Mouse (Mus musculus) midbrain, postnatal 0 days (tissue): ENCODE measurements at regions not wholly inside any gene's neighbourhood (a gene's known extent, or its start where the extent isn't known, plus 50 kb on each side); places are given as distances from the start of the nearest gene placed in this dataset.
"Not testable (repeated sequence)": the region's sequence is repeated elsewhere in the genome, so short reads cannot be mapped to it uniquely, and the experiment has no call there.

ENCODE experiments used
- ATAC-seq: fragments of 200-750 bp; cut with Nextera tagmentation; 2 replicates; pipeline ENCODE4 v1.8.0; 2017; ENCODE audit warnings: moderate number of reproducible peaks, mild to moderate bottlenecking, moderate TSS enrichment, moderate library complexity; ENCODE audit not compliant: low FRiP score
- DNase-seq: peaks from one replicate; pipeline ENCODE4 v3.0.0-alpha.2; 2015; ENCODE audit warnings: low spot score
- H3K27ac ChIP-seq: fragments of 300-500 bp; sonication (generic); 2 replicates; pipeline ENCODE4 v1.5.1; 2014; ENCODE audit warnings: low read depth, mild to moderate bottlenecking, low read length, mixed read lengths
- H3K27me3 ChIP-seq: fragments of 300-500 bp; sonication (generic); 2 replicates; pipeline ENCODE4 v1.6.1; 2014; ENCODE audit warnings: low read length, control low read depth, mixed read lengths; ENCODE audit not compliant: insufficient read depth
- H3K36me3 ChIP-seq: fragments of 300-500 bp; sonication (generic); 2 replicates; pipeline ENCODE4 v1.6.1; 2014; ENCODE audit warnings: low read length, control low read depth, mixed read lengths; ENCODE audit not compliant: insufficient read depth
- H3K4me1 ChIP-seq: fragments of 300-500 bp; sonication (generic); 2 replicates; pipeline ENCODE4 v1.6.1; 2014; ENCODE audit warnings: mild to moderate bottlenecking, control low read depth, antibody characterized with exemption, low read length, mixed read lengths; ENCODE audit not compliant: insufficient read depth
- H3K4me2 ChIP-seq: fragments of 300-500 bp; sonication (generic); 2 replicates; pipeline ENCODE4 v1.6.1; 2014; ENCODE audit warnings: low read depth, mild to moderate bottlenecking, low read length, mixed read lengths; ENCODE audit not compliant: poor library complexity, severe bottlenecking
- H3K4me3 ChIP-seq: fragments of 300-500 bp; sonication (generic); 2 replicates; pipeline ENCODE4 v1.5.1; 2014; ENCODE audit warnings: low read depth, mild to moderate bottlenecking, low read length, moderate library complexity
- H3K9ac ChIP-seq: fragments of 300-500 bp; sonication (generic); replicated peaks from 2 replicates; pipeline ENCODE4 v1.6.1; 2014; ENCODE audit warnings: mild to moderate bottlenecking, low read length, moderate library complexity, mixed read lengths; ENCODE audit not compliant: poor library complexity, severe bottlenecking
- H3K9me3 ChIP-seq: fragments of 300-500 bp; sonication (generic); 2 replicates; pipeline ENCODE4 v1.6.1; 2016; ENCODE audit warnings: low read length, control low read depth
- CTCF ChIP-seq: IDR thresholded peaks from 2 replicates; pipeline ENCODE4 v1.5.1; 2016; ENCODE audit warnings: antibody characterized with exemption, mild to moderate bottlenecking
- WGBS: fragments of 180-500 bp; shearing (Covaris S2); extraction: QIAGEN DNeasy Blood & Tissue Kit; methylation state at CpG from one replicate; pipeline ENCODE4 v1.1.7; 2014; 5-methylcytosine and 5-hydroxymethylcytosine counted together

GRCm38 (mm10) chr3:16533643-16534042 is 527.4 kb upstream of the Gm5150 start:
- TF ChIP-seq CTCF, result no peak
- no peaks in the 10 kb centered on the region for H3K9me3 ChIP-seq
- no peaks in the 10 kb centered on the region for H3K27me3 ChIP-seq
- no peaks in the 10 kb centered on the region for H3K36me3 ChIP-seq
- no peak overlapping the region for H3K27ac ChIP-seq
- no peaks in the 10 kb centered on the region for H3K4me1 ChIP-seq
- H3K4me3 ChIP-seq, result no peak overlapping the region
- no peak overlapping the region for H3K9ac ChIP-seq
- no peak overlapping the region for H3K4me2 ChIP-seq
- ATAC-seq (no peak), DNase-seq (no peak)

- not testable (repeated sequence) for H3K27me3 ChIP-seq, DNase-seq, H3K27ac ChIP-seq, ATAC-seq, H3K4me2 ChIP-seq, H3K9ac ChIP-seq, H3K36me3 ChIP-seq, H3K9me3 ChIP-seq, H3K4me3 ChIP-seq, H3K4me1 ChIP-seq
- WGBS, result 91% methylated on average over 6 of the region's 6 CpGs
These were observed 521.3 kb upstream of the Gm5150 start for GRCm38 (mm10) chr3:16527511-16527910.

- H3K4me2 ChIP-seq, H3K9ac ChIP-seq, H3K9me3 ChIP-seq, H3K4me3 ChIP-seq, H3K27ac ChIP-seq, DNase-seq, H3K27me3 ChIP-seq, ATAC-seq, H3K4me1 ChIP-seq, H3K36me3 ChIP-seq: not testable (repeated sequence)
- WGBS, result 85% methylated on average over 3 of the region's 3 CpGs
These were observed 482.2 kb upstream of the Gm5150 start for GRCm38 (mm10) chr3:16488431-16488830.

GRCm38 (mm10) chr3:16482750-16483149 is 476.5 kb upstream of the Gm5150 start:
- H3K4me3 ChIP-seq, result no peak overlapping the region
- no peak overlapping the region for H3K4me2 ChIP-seq
- 76% methylated on average over 1 of the region's 1 CpGs for WGBS
- H3K27me3 ChIP-seq, result no peaks in the 10 kb centered on the region
- no peaks in the 10 kb centered on the region for H3K4me1 ChIP-seq
- no peak for ATAC-seq
- no peaks in the 10 kb centered on the region for H3K9me3 ChIP-seq
- H3K36me3 ChIP-seq, result no peaks in the 10 kb centered on the region
- H3K27ac ChIP-seq, result no peak overlapping the region
- no peak for DNase-seq
- TF ChIP-seq CTCF, result no peak
- H3K9ac ChIP-seq, result no peak overlapping the region

- Histone ChIP-seq H3K4me1 (no peaks in the 10 kb centered on the region), H3K27ac (no peak overlapping the region), H3K36me3 (no peaks in the 10 kb centered on the region), H3K4me3 (no peak overlapping the region), H3K9me3 (no peaks in the 10 kb centered on the region), H3K4me2 (no peak overlapping the region), H3K9ac (no peak overlapping the region), H3K27me3 (no peaks in the 10 kb centered on the region)
- DNase-seq (no peak), ATAC-seq (no peak)
- 82% methylated on average over 1 of the region's 1 CpGs for WGBS
- no peak for TF ChIP-seq CTCF
These were observed 465.1 kb upstream of the Gm5150 start for GRCm38 (mm10) chr3:16471360-16471759.

GRCm38 (mm10) chr3:16466388-16466787 is 460.2 kb upstream of the Gm5150 start:
- 9% methylated on average over 9 of the region's 9 CpGs for WGBS
- H3K9me3 ChIP-seq, result no peaks in the 10 kb centered on the region
- ATAC-seq, result peak; percentile 87
- no peaks in the 10 kb centered on the region for H3K27me3 ChIP-seq
- no peaks in the 10 kb centered on the region for H3K4me1 ChIP-seq
- peak overlapping the region; percentile 46 for H3K4me2 ChIP-seq
- H3K27ac ChIP-seq, result peak overlapping the region; percentile 63
- peak overlapping the region; percentile 21 for H3K4me3 ChIP-seq
- H3K36me3 ChIP-seq, result no peaks in the 10 kb centered on the region
- peak; percentile 92 for TF ChIP-seq CTCF
- DNase-seq, result peak; percentile 92
- H3K9ac ChIP-seq, result peak overlapping the region; percentile 46

- H3K27ac ChIP-seq, result no peak overlapping the region
- no peaks in the 10 kb centered on the region for H3K9me3 ChIP-seq
- H3K36me3 ChIP-seq, result no peaks in the 10 kb centered on the region
- no peaks in the 10 kb centered on the region for H3K4me1 ChIP-seq
- DNase-seq (no peak), ATAC-seq (no peak)
- no peak for TF ChIP-seq CTCF
- WGBS, result 68% methylated on average over 3 of the region's 3 CpGs
- no peak overlapping the region for H3K4me2 ChIP-seq
- no peak overlapping the region for H3K9ac ChIP-seq
- H3K27me3 ChIP-seq, result no peaks in the 10 kb centered on the region
- no peak overlapping the region for H3K4me3 ChIP-seq
These were observed 459.1 kb upstream of the Gm5150 start for GRCm38 (mm10) chr3:16465357-16465756.
